Mouse (Mus musculus) CD8-positive naive resting alpha-beta T cell, adult 2 months (primary cell): Measurements from ENCODE around the gene Thap3.
"Not testable (repeated sequence)": the region's sequence is repeated elsewhere in the genome, so short reads cannot be mapped to it uniquely, and the experiment has no call there.

Source experiments
- DNase-seq, 2 experiments: peaks; one replicate each; pipeline ENCODE4 v3.0.0; 2022; ENCODE audit warnings: low read depth in 2 of 2, low spot score in 2 of 2

Gene Thap3

GRCm38 (mm10) chr4:151988342-151989109, at the start of gene Thap3:
TSS of gene Thap3 (minus strand) at chr4:151988997.
- DNase-seq, result peak; percentile 68 to 75

GRCm38 (mm10) chr4:152038225-152038984, 49.6 kb upstream of the Thap3 start, which contains the start of gene Tas1r1:
TSS of gene Tas1r1 (minus strand) at chr4:152038568.
- no peak for DNase-seq

GRCm38 (mm10) chr4:152036464-152036863, 47.7 kb upstream of the Thap3 start:
- DNase-seq, result not testable (repeated sequence)

GRCm38 (mm10) chr4:152032922-152033321, 44.1 kb upstream of the Thap3 start:
- no peak for DNase-seq

- no peak for DNase-seq
Observed at GRCm38 (mm10) chr4:152029997-152030396, 41.2 kb upstream of the Thap3 start.

- no peak for DNase-seq
Observed at GRCm38 (mm10) chr4:152029087-152029486, 40.3 kb upstream of the Thap3 start.

- DNase-seq, result no peak
Observed at GRCm38 (mm10) chr4:152028456-152028855, 39.7 kb upstream of the Thap3 start.

- peak; percentile 86 to 94 for DNase-seq
Observed at GRCm38 (mm10) chr4:152027524-152027923, 38.7 kb upstream of the Thap3 start, which contains the start of gene Zbtb48. TSS of gene Zbtb48 (minus strand) at chr4:152027671.

- no peak for DNase-seq
Observed at GRCm38 (mm10) chr4:152026751-152027508, 38.1 kb upstream of the Thap3 start.

- DNase-seq, result no peak
Observed at GRCm38 (mm10) chr4:152024525-152024924, 35.7 kb upstream of the Thap3 start.

- no peak for DNase-seq
Observed at GRCm38 (mm10) chr4:152022506-152022905, 33.7 kb upstream of the Thap3 start.

GRCm38 (mm10) chr4:152021568-152022097, 32.8 kb upstream of the Thap3 start:
- no peak for DNase-seq

GRCm38 (mm10) chr4:152020024-152020423, 31.2 kb upstream of the Thap3 start:
- no peak for DNase-seq

- DNase-seq, result no peak
Observed at GRCm38 (mm10) chr4:152019073-152019472, 30.3 kb upstream of the Thap3 start.

GRCm38 (mm10) chr4:152013036-152013813, 24.4 kb upstream of the Thap3 start:
- no peak for DNase-seq

- no peak for DNase-seq
Observed at GRCm38 (mm10) chr4:152012109-152012508, 23.3 kb upstream of the Thap3 start.

GRCm38 (mm10) chr4:152011171-152011760, 22.5 kb upstream of the Thap3 start:
- no peak for DNase-seq

GRCm38 (mm10) chr4:152010707-152011134, 21.9 kb upstream of the Thap3 start:
- no peak for DNase-seq

- no peak for DNase-seq
Observed at GRCm38 (mm10) chr4:152010091-152010706, 21.4 kb upstream of the Thap3 start.
